Mouse (Mus musculus): ENCODE data around the gene Hscb.
A peak's percentile ranks its signal among the peaks of the same experiment; 100 is the strongest.
"Not testable (repeated sequence)": the region's sequence is repeated elsewhere in the genome, so short reads cannot be mapped to it uniquely, and the experiment has no call there.

Hscb gene

GRCm38 (mm10) chr5:110839678-110840365 is at the start of gene Hscb, which contains the start of gene Chek2:
Gene Hscb (minus strand): TSS chr5:110839777.
Gene Chek2 (plus strand): TSS chr5:110839979.
- DNase-seq (ENCODE audit: low read depth) = peak; percentile 99

DNA sequence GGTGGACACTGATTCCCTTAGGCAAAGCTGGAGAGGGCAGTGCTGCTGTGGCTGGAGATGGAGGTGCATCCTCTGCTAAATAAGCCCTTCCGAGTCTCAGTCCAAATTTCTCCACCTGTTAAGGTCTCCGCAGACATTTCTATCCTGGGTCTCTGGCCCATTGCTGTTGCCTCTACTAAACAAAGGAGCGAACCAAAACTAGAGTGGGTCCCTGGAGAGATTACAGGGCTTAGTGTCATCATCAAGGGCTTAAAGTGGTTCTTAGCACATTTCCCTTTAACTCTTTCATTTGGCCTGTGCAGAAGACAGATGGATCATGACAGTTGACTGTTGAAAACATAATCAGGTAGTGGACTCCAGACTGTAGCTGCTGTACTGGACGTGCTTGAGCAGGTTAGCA is 49.0 kb upstream of the Hscb start:
- no peak for DNase-seq (ENCODE audit: low read depth)

GRCm38 (mm10) chr5:110879584-110880374 is 40.2 kb upstream of the Hscb start, which contains the start of gene Ttc28:
Gene Ttc28 (plus strand): TSS chr5:110879803.
- DNase-seq (ENCODE audit: low read depth) = peak; percentile 78

GRCm38 (mm10) chr5:110879042-110879441 is 39.5 kb upstream of the Hscb start:
- DNase-seq (ENCODE audit: low read depth) = no peak

GRCm38 (mm10) chr5:110878526-110878925 is 38.9 kb upstream of the Hscb start:
- not testable (repeated sequence) for DNase-seq (ENCODE audit: low read depth)

DNA sequence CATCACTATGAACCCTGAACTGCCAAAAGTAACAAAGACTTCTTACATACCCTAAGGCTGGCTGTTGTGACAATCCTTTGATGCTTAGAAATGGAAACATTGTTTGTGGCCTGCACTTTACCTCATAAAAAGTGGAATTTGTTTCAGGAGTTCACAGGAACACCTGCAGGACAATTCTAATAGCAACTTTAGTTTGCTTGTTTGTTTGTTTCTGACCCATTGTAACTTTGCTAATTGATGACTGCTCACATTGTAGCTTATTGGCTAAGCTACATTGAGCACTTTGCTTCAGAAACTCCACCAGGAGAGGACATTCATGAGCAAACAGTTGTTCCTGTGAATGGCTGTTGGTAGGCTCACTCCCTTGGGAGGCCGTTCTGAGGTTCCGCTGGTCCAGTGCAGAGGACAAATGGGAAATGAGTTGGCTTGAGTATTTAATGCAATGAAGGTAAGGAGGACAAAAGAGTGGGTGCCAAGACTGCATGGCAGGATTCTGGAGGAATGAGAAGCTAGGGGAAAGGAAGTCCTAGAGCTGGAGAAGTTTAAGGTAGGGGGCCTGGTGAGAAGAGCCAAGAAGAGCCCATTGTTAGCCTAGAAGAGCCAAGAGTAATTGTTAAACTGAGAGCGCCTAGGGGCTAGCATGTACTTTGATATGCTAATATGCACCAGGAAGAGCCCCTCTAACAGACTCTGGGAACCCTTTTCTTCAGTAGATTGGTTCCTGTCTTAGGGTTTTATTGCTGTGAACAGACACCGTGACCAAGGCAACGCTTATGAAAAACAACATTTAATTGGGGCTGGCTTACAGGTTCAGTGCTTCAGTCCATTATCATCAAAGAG is 38.3 kb upstream of the Hscb start:
- DNase-seq (ENCODE audit: low read depth) = no peak

GRCm38 (mm10) chr5:110875286-110875685 is 35.7 kb upstream of the Hscb start:
- DNase-seq (ENCODE audit: low read depth) = no peak

DNA sequence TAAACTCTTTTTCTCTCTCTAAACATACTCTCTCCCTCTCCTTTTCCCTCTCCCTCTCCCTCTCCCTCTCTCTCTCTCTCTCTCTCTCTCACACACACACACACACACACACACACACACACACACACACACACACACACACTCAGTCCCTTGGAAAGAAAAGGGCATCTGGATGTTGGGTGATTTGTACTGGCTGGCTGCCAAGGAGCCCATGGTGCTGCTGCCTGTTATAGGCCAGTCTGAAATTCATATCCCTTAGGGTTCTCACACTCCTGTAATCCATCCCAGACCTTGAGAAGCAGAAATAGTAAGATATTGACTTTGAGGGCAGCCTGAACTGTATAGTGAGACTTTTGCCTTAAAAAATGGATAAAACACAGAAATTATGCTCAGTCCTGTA is 35.1 kb upstream of the Hscb start:
- no peak for DNase-seq (ENCODE audit: low read depth)

- no peak for DNase-seq (ENCODE audit: low read depth)
These were observed 33.6 kb upstream of the Hscb start for GRCm38 (mm10) chr5:110873160-110873559.

DNA sequence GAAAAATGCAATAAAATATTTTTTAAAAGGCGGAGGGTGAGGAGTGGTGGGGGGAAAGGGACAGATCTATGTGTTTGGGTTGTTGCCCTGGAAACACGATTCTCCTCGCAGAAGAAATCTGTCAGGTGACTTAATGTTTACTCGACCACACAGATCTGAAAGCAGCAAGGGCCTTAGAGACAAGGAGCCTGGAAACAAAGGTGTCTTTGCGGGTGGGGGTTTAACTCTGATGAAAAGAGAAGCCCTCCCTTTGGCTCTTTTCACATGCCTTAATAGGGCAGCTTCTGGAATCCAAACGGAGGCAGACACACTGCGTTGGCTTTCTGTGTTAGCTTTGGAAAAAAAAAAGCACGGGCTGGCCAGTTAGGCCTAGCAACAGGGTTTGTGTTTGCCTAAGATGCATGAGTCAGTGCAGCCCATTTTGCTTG is 29.7 kb upstream of the Hscb start:
- DNase-seq (ENCODE audit: low read depth) = no peak

- DNase-seq (ENCODE audit: low read depth) = no peak
These were observed 28.9 kb upstream of the Hscb start for GRCm38 (mm10) chr5:110868460-110868859.

DNA sequence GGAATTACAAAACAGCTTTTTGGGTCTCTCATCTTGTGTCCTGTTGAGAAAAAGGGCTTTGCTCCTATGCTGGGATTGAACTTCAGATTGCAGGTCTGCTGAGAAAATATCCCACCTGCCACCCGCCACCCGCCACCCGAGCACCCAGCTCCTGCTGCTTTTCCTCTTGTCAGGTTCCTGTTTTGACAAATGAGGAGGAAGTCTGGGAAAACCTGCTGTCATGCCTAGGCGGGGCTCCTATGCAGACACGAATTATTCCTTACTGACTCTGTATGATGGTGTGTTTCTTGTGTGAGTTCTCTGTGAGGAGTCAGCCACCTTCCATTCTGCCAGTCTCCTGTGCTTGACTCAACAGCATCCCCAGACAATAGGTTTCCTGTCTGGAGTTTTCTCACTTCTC is 20.9 kb upstream of the Hscb start:
- DNase-seq (ENCODE audit: low read depth) = no peak

- DNase-seq (ENCODE audit: low read depth) = no peak
These were observed 19.6 kb upstream of the Hscb start for GRCm38 (mm10) chr5:110859013-110859650.

DNA sequence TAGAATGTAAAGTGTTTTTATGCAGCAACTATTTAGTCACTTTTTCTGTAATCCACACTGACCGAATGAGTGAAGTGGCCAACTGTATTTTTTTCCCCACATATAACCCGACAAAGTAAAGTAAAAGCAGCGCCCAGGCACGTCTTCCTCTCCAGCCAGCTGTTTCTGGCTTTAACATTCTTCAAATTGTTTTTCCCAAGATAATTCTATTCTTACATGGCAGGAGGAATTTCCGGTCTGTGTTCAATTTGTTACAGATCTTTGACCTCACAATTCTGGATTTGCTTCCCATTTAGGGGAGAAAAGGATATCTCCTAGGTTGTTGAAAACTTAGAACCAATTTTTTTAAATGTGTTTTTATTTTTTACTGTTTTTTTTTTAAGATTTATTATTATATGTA is 17.5 kb upstream of the Hscb start:
- DNase-seq (ENCODE audit: low read depth) = no peak

GRCm38 (mm10) chr5:110852990-110853389 is 13.4 kb upstream of the Hscb start:
- DNase-seq (ENCODE audit: low read depth) = no peak

DNA sequence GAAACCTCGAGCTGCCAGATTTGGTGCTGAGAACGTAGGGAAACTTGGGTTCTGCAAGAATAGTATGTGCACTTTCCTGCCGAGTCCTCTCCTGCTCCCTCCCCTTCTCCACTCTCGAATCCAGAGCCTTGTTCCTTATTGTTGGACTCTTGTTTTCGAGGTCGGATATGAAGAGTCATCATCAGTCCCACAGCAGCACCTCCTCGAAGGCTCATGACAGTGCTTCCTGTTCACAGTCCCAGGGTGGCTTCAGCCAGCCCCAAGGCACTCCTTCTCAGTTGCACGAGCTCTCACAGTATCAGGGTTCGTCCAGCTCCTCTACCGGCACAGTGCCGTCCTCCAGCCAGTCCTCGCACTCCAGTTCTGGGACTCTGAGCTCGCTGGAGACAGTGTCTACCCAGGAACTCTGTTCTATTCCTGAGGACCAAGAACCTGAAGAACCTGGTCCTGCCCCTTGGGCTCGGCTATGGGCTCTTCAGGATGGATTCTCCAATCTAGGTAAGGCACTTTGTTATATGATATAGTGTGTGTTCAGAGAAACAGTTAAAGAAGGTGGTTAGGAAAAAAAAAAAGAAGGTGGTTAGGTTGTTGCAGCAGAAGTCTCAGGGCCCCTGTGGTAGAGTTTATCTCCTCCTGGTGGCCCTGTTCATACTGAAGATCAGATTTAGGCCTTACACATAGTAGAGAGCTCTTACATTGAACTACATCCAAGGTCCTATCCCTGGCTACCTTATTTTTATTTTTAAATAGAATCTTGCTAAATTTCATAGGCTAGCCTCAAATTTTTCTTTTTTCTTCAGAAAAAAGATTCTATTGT is 1.7 kb upstream of the Hscb start:
- DNase-seq (ENCODE audit: low read depth) = no peak

DNA sequence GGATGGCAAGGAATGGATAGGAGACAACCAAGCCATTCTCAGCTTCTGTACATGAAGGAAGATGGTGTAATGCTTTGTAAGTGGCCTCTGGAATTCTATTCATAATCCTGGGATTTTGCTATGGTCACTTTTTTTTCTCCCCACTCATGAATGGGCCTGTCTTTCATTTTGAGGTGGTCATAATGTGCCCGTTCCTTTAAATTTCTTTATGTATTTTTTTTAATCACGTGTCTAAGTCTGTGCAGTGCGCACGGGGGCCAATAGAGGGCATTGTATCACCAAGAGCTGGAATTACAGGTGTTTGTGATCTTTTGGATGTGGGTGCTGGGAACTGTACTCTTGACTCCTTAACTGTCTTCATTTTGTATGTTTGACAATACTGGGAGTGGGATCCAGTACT is 888 bp upstream of the Hscb start:
- DNase-seq (ENCODE audit: low read depth) = peak; percentile 87

- DNase-seq (ENCODE audit: low read depth) = no peak
These were observed 419 bp downstream of the Hscb start for GRCm38 (mm10) chr5:110839038-110839677.

DNA sequence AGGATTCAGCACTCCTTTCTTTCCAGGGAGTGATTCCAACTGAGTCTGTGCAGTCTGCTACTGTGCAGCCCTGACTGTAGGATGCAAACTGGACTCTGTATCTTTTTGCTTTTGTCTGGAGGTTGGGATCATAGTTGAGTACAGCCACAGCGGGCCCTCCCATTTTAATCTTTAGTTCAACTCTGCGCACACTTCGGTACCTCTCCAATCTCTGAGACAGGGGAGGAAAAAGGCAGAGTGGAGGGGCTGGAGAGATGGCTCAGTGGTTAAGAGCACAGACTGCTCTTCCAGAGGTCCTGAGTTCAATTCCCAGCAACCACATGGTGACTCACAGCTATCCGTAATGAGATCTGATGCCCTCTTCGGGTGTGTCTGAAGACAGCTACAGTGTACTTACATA is 1.6 kb downstream of the Hscb start:
- not testable (repeated sequence) for DNase-seq (ENCODE audit: low read depth)

GRCm38 (mm10) chr5:110835959-110836358 is 3.6 kb downstream of the Hscb start:
- no peak for DNase-seq (ENCODE audit: low read depth)
